Mouse (Mus musculus): ENCODE measurements around the gene Slco4c1. TPM values are rescaled to one million over a fixed set of nuclear protein-coding genes. Genes with fewer than 3 reads are reported as not detected.

Gene Slco4c1
- 0.07 and 0.08 TPM in 2 replicates for polyA plus RNA-seq (2015; fragmentation: Nextera tagmentation; extraction: Ambion mirVana)

- no peak for DNase-seq (ENCODE audit: low spot score)
Observed at GRCm38 (mm10) chr1:96871528-96872360, at the start of gene Slco4c1. TSS of gene Slco4c1 (minus strand) at chr1:96872171.

GRCm38 (mm10) chr1:96917333-96917732 lies 45.4 kb upstream of the Slco4c1 start:
- no peak for DNase-seq (ENCODE audit: low spot score)

- DNase-seq (ENCODE audit: low spot score): no peak
Observed at GRCm38 (mm10) chr1:96883788-96884187, 11.8 kb upstream of the Slco4c1 start.

- no peak for DNase-seq (ENCODE audit: low spot score)
Observed at GRCm38 (mm10) chr1:96878572-96878971, 6.6 kb upstream of the Slco4c1 start.

GRCm38 (mm10) chr1:96876076-96876475 lies 4.1 kb upstream of the Slco4c1 start:
- DNase-seq (ENCODE audit: low spot score): no peak

- DNase-seq (ENCODE audit: low spot score): no peak
Observed at GRCm38 (mm10) chr1:96874636-96875035, 2.7 kb upstream of the Slco4c1 start.

GRCm38 (mm10) chr1:96872361-96872693 lies 356 bp upstream of the Slco4c1 start:
- no peak for DNase-seq (ENCODE audit: low spot score)

- DNase-seq (ENCODE audit: low spot score): no peak
Observed at GRCm38 (mm10) chr1:96870764-96871307, 1.1 kb downstream of the Slco4c1 start.

- no peak for DNase-seq (ENCODE audit: low spot score)
Observed at GRCm38 (mm10) chr1:96868722-96869121, 3.2 kb downstream of the Slco4c1 start.

- DNase-seq (ENCODE audit: low spot score): no peak
Observed at GRCm38 (mm10) chr1:96866002-96866401, 6.0 kb downstream of the Slco4c1 start.

GRCm38 (mm10) chr1:96864120-96864519 lies 7.9 kb downstream of the Slco4c1 start:
- no peak for DNase-seq (ENCODE audit: low spot score)

GRCm38 (mm10) chr1:96859995-96860684 lies 11.8 kb downstream of the Slco4c1 start:
- DNase-seq (ENCODE audit: low spot score): no peak

GRCm38 (mm10) chr1:96853541-96853940 lies 18.4 kb downstream of the Slco4c1 start:
- DNase-seq (ENCODE audit: low spot score): no peak

GRCm38 (mm10) chr1:96849101-96849500 lies 22.9 kb downstream of the Slco4c1 start:
- no peak for DNase-seq (ENCODE audit: low spot score)

- DNase-seq (ENCODE audit: low spot score): no peak
Observed at GRCm38 (mm10) chr1:96848606-96849005, 23.4 kb downstream of the Slco4c1 start.

- DNase-seq (ENCODE audit: low spot score): peak; percentile 13
Observed at GRCm38 (mm10) chr1:96846727-96847126, 25.2 kb downstream of the Slco4c1 start.

GRCm38 (mm10) chr1:96805287-96805727 lies 66.7 kb downstream of the Slco4c1 start:
- DNase-seq (ENCODE audit: low spot score): no peak

- peak; percentile 43 for DNase-seq (ENCODE audit: low spot score)
Observed at GRCm38 (mm10) chr1:96801595-96801994, 70.4 kb downstream of the Slco4c1 start.

GRCm38 (mm10) chr1:96794690-96795089 lies 77.3 kb downstream of the Slco4c1 start:
- no peak for DNase-seq (ENCODE audit: low spot score)

- no peak for DNase-seq (ENCODE audit: low spot score)
Observed at GRCm38 (mm10) chr1:96794290-96794689, 77.7 kb downstream of the Slco4c1 start.

GRCm38 (mm10) chr1:96789268-96789667 lies 82.7 kb downstream of the Slco4c1 start:
- DNase-seq (ENCODE audit: low spot score): no peak

GRCm38 (mm10) chr1:96774174-96774573 lies 97.8 kb downstream of the Slco4c1 start:
- DNase-seq (ENCODE audit: low spot score): no peak
